Mouse (Mus musculus) heart, adult 2 months (tissue): ENCODE measurements at regions not wholly inside any gene's neighbourhood (a gene's known extent, or its start where the extent isn't known, plus 50 kb on each side); places are given as distances from the start of the nearest gene placed in this dataset.

Source experiments
- DNase-seq, 2 experiments: peaks; one replicate each; pipeline ENCODE4 v3.0.0; 2021
- H3K27ac ChIP-seq: fragments of 200-600 bp; 2 replicates; pipeline ENCODE4 v1.8.1; 2022
- H3K27me3 ChIP-seq: fragments of 200-500 bp; 2 replicates; pipeline ENCODE4 v1.6.1; 2012; ENCODE audit warnings: mild to moderate bottlenecking, low read length, inconsistent platforms, mixed read lengths; ENCODE audit not compliant: control insufficient read depth, insufficient read depth
- H3K36me3 ChIP-seq: fragments of 200-500 bp; 2 replicates; pipeline ENCODE4 v1.6.1; 2012; ENCODE audit warnings: low read length, inconsistent platforms; ENCODE audit not compliant: control insufficient read depth, insufficient read depth
- H3K4me1 ChIP-seq: fragments of 200-500 bp; 2 replicates; pipeline ENCODE4 v1.6.1; 2011; ENCODE audit warnings: low read length; ENCODE audit not compliant: control insufficient read depth, insufficient read depth
- H3K4me3 ChIP-seq: fragments of 200-600 bp; 2 replicates; pipeline ENCODE4 v1.8.1; 2022
- H3K79me2 ChIP-seq: fragments of 200-500 bp; replicated peaks from 2 replicates; pipeline ENCODE4 v1.6.1; 2012; ENCODE audit warnings: mild to moderate bottlenecking, inconsistent platforms, low read length, moderate library complexity, mixed read lengths; ENCODE audit not compliant: control insufficient read depth, insufficient read depth
- H3K9ac ChIP-seq: fragments of 200-500 bp; 2 replicates; pipeline ENCODE4 v1.6.1; 2012; ENCODE audit warnings: low read depth, mild to moderate bottlenecking, control low read depth, inconsistent platforms, low read length, mixed read lengths
- CTCF ChIP-seq: fragments of 200-600 bp; IDR thresholded peaks from 2 replicates; pipeline ENCODE4 v1.8.1; 2022; ENCODE audit warnings: antibody characterized with exemption, mild to moderate bottlenecking, moderate library complexity
- EP300 ChIP-seq: fragments of 200-500 bp; IDR thresholded peaks from 2 replicates; pipeline ENCODE4 v1.6.1; 2011; ENCODE audit warnings: low read depth, low read length, control low read depth; ENCODE audit not compliant: insufficient read depth
- POLR2A ChIP-seq: fragments of 200-500 bp; IDR thresholded peaks from 2 replicates; pipeline ENCODE4 v1.6.1; 2011; ENCODE audit warnings: mild to moderate bottlenecking, low read depth, low read length, control low read depth; ENCODE audit not compliant: insufficient read depth
- WGBS: fragments of 180-500 bp; shearing (Covaris S2); methylation state at CpG from one replicate; pipeline ENCODE4 v1.1.7; 2018; 5-methylcytosine and 5-hydroxymethylcytosine counted together
- intact Hi-C: fragments of 180-260 bp; cut with DNase I; formaldehyde crosslinking; loops from one replicate; pipeline ENCODE4 v1.15.1; 2025

GRCm38 (mm10) chr12:110367822-110368221, 79.1 kb upstream of the Ppp2r5c start:
- intact Hi-C loops, result no loop called here
- H3K36me3 ChIP-seq, result no peaks in the 10 kb centered on the region
- 73% methylated on average over 4 of the region's 4 CpGs for WGBS
- DNase-seq, result no peak
- no peak overlapping the region for H3K4me3 ChIP-seq
- no peak overlapping the region for H3K27ac ChIP-seq
- H3K27me3 ChIP-seq, result no peaks in the 10 kb centered on the region
- H3K9ac ChIP-seq, result no peak overlapping the region
- no peak for TF ChIP-seq CTCF
- TF ChIP-seq POLR2A, result no peak
- TF ChIP-seq EP300, result no peak
- no peaks in the 10 kb centered on the region for H3K4me1 ChIP-seq
- no peaks in the 10 kb centered on the region for H3K79me2 ChIP-seq

- no peak overlapping the region for H3K4me3 ChIP-seq
- TF ChIP-seq CTCF, result no peak
- no peak for TF ChIP-seq EP300
- no peak for TF ChIP-seq POLR2A
- H3K4me1 ChIP-seq, result no peaks in the 10 kb centered on the region
- 89% methylated on average over 13 of the region's 13 CpGs for WGBS
- no peaks in the 10 kb centered on the region for H3K27me3 ChIP-seq
- H3K27ac ChIP-seq, result no peak overlapping the region
- no peak for DNase-seq
- no peaks in the 10 kb centered on the region for H3K36me3 ChIP-seq
- H3K79me2 ChIP-seq, result no peaks in the 10 kb centered on the region
- intact Hi-C loops, result loop anchor here (2.0 to 10.0 kb wide), 4 partner anchors 367 to 1470 kb away; no protein-coding TSS in a partner anchor
- H3K9ac ChIP-seq, result no peak overlapping the region
Measured at GRCm38 (mm10) chr12:110371886-110372690, 74.8 kb upstream of the Ppp2r5c start.

DNA sequence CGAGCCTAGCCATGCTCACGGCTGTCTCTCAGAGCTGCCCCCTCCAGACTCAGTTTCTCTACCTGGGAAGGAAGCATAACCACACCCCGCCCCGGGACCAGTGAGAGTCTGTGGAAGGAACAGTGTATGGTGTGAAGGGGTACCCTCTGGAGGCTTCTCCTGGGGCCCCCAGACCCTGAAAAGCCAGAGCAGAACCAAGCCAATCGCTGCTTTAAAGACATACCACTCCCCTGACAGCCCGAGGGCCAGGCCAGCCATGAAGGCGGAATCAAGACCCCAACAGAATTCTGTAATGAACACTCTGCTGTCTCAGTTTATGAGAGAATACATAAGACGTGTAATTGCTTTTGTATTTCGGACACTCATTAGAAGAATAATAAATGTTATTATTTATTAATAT, 73.9 kb upstream of the Ppp2r5c start:
- Histone ChIP-seq H3K27me3 (no peaks in the 10 kb centered on the region), H3K36me3 (no peaks in the 10 kb centered on the region), H3K9ac (no peak overlapping the region), H3K4me1 (no peaks in the 10 kb centered on the region), H3K79me2 (no peaks in the 10 kb centered on the region), H3K27ac (no peak overlapping the region), H3K4me3 (no peak overlapping the region; the same call in 1 of the 2 replicates)
- TF ChIP-seq EP300, result no peak
- no peak for TF ChIP-seq POLR2A
- DNase-seq, result no peak
- intact Hi-C loops, result loop anchor here (2.0 to 10.0 kb wide), 4 partner anchors 368 to 1471 kb away; no protein-coding TSS in a partner anchor
- WGBS, result 73% methylated on average over 9 of the region's 9 CpGs

- TF ChIP-seq POLR2A (no peak), EP300 (peak; percentile 96), CTCF (peak; percentile 100)
- intact Hi-C loops, result loop anchor here (2.0 to 10.0 kb wide), 4 partner anchors 369 to 1471 kb away; no protein-coding TSS in a partner anchor
- Histone ChIP-seq H3K27me3 (no peaks in the 10 kb centered on the region), H3K9ac (no peak overlapping the region), H3K4me3 (peak overlapping the region; percentile 13; the same call in 1 of the 2 replicates), H3K4me1 (no peaks in the 10 kb centered on the region), H3K36me3 (no peaks in the 10 kb centered on the region), H3K27ac (no peak overlapping the region), H3K79me2 (no peaks in the 10 kb centered on the region)
- DNase-seq, result peak; percentile 88 to 92
- WGBS, result 2% methylated on average over 27 of the region's 27 CpGs
Measured at GRCm38 (mm10) chr12:110373408-110374065, 73.4 kb upstream of the Ppp2r5c start.

DNA sequence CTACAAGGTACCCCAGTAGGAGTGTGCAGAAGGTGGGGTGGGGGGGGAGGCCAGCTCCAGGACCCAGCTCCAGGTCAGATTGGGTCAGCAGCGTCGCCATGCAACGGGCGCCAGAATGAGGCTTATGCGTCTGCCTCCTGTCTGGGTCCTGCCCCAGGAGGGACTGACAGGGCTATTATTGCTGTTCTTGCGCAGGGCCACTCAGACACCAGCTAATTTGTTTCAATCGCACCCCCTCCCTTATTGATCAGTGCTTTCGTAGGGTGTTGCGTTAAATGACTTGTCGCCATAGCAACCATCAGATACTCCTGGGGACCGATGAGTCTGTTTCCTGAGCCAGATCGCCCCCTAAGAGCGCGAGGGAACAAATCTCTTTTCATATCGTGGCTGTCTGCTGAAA, 71.8 kb upstream of the Ppp2r5c start:
- no peaks in the 10 kb centered on the region for H3K4me1 ChIP-seq
- H3K27me3 ChIP-seq, result no peaks in the 10 kb centered on the region
- intact Hi-C loops, result loop anchor here (10.0 kb wide), 2 partner anchors 370 to 540 kb away; no protein-coding TSS in a partner anchor
- TF ChIP-seq EP300 (no peak), CTCF (no peak), POLR2A (no peak)
- no peak overlapping the region for H3K4me3 ChIP-seq
- no peak overlapping the region for H3K9ac ChIP-seq
- H3K27ac ChIP-seq, result no peak overlapping the region
- DNase-seq, result no peak
- H3K79me2 ChIP-seq, result no peaks in the 10 kb centered on the region
- H3K36me3 ChIP-seq, result no peaks in the 10 kb centered on the region
- WGBS, result 5% methylated on average over 15 of the region's 15 CpGs
